13 mouse cellular contexts compared by ENCODE assay signal in genomic region chr6:29246183-29246582, GRCm38 (mm10). TPM values are rescaled to one million over a fixed set of nuclear protein-coding genes. Genes with fewer than 3 reads are reported as not detected.
"Had no signal": no experiment of that assay in that cellular context is flagged by ENCODE, and none has a peak within 500 bp of the region (broad histone marks: within the 10 kb centered on the region; RNA-seq: fewer than 3 reads in every experiment).

No protein-coding gene starts in this region.

- ATAC-seq: midbrain, embryonic 13.5 days had no signal

- H3K9me3 ChIP-seq: intestine, embryonic 15.5 days; limb, embryonic 12.5 days; lung, embryonic 15.5 days; midbrain, embryonic 13.5 days had no signal

- H3K9ac ChIP-seq: intestine, embryonic 15.5 days; limb, embryonic 12.5 days; liver, embryonic 14.5 days; lung, embryonic 15.5 days; midbrain, embryonic 13.5 days had no signal

- H3K4me1 ChIP-seq: limb, embryonic 12.5 days; midbrain, embryonic 13.5 days had no signal

- H3K4me3 ChIP-seq: intestine, embryonic 15.5 days; limb, embryonic 12.5 days; lung, embryonic 15.5 days; midbrain, embryonic 13.5 days had no signal

- H3K27me3 ChIP-seq: intestine, embryonic 15.5 days; limb, embryonic 12.5 days; lung, embryonic 15.5 days; midbrain, embryonic 13.5 days had no signal

- H3K4me2 ChIP-seq: intestine, embryonic 15.5 days; limb, embryonic 12.5 days; lung, embryonic 15.5 days; midbrain, embryonic 13.5 days had no signal

- DNase-seq: kidney, adult 18-20 months; layer of hippocampus, postnatal 36 days; lung, postnatal 14 days; right cerebral cortex, adult 18-20 months; right cerebral cortex, postnatal 25 days; thymus, adult 18-20 months; thymus, postnatal 14 days had no signal

- H3K27ac ChIP-seq: intestine, embryonic 15.5 days; limb, embryonic 12.5 days; liver, embryonic 14.5 days; lung, embryonic 15.5 days; midbrain, embryonic 13.5 days had no signal

- H3K36me3 ChIP-seq: intestine, embryonic 15.5 days; limb, embryonic 12.5 days; lung, embryonic 15.5 days; midbrain, embryonic 13.5 days had no signal

RNA-seq across cellular contexts. Expression of gene Fam71f2, which starts 33.2 kb away (rescaled TPM):
- polyA plus RNA-seq: kidney, embryonic 14.5 days had no signal
